Mouse (Mus musculus): Measurements from ENCODE around the gene Parp1.
A peak's percentile ranks its signal among the peaks of the same experiment; 100 is the strongest.

The Parp1 gene

DNA sequence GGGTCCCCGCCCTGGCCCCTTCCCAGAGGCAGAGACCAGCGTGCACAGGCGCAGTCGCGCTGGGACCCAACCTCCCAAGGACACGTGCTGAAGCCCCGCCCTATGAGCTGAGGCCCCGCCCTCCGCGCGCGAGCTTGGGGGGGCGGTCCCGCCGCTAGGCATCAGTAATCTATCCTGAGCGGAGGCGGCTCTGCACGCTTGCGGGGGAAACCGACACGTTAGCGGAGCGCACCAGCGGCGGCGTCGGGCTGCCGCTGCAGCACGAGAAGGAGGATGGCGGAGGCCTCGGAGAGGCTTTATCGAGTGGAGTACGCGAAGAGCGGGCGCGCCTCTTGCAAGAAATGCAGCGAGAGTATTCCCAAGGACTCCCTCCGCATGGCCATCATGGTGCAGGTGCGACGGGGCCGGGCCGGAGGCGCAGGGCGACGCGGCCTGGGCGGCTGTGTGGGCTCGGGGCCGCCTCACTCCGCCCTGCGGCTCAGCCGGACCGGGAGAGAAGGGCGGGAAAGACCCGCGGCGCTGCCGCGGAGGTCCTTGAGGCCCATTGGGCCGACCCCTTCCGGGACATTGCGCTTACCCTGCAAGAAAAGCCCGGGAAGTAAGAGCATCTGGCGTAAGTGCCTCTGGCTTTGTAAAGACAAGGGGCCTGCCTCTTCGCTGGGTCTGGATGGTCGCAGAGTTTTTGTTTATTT is at the start of gene Parp1:
Gene Parp1, plus strand, starts transcription at position 164 of the 692 bp plus-strand sequence.
- peak; percentile 66 for DNase-seq (ENCODE audit: low read depth)

DNA sequence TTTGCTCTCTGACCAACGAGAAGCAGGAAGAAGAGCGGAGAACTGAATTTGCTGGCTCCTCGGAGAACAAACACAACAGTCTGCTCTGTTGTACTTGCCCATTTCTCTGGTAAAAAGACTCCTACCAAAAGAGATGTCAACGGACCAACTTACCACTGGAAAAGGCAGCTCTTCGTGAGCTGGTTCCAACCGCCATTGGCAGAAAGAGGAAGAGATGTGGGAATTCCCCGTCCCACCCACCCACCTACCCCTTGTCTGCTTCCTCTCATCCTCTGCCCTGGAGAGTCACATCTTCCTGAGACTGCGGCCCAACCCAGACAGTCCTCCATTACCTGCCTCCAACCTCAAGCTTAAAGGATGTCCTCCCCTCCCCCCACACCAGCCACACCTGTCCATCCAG is 49.2 kb upstream of the Parp1 start:
- no peak for DNase-seq (ENCODE audit: low read depth)

DNA sequence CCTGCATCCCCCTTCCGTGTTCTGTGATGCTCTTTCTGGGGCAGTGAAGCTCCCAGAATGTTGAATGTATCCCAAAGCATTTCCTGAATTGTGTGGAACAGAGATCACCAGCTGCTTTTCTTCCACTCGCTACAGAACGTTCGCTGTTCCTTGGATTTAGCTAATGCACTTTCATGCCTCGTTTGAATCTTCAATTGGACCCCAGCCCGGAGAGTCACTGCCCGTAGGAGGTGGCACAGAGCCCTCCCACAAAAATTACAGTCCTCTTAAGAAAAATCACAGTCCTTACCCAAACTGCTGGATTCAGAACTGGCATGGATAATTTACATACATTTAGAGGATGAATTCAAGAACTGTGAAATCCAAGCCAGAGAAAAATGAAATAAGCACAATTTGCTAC is 48.5 kb upstream of the Parp1 start:
- DNase-seq (ENCODE audit: low read depth) = no peak

DNA sequence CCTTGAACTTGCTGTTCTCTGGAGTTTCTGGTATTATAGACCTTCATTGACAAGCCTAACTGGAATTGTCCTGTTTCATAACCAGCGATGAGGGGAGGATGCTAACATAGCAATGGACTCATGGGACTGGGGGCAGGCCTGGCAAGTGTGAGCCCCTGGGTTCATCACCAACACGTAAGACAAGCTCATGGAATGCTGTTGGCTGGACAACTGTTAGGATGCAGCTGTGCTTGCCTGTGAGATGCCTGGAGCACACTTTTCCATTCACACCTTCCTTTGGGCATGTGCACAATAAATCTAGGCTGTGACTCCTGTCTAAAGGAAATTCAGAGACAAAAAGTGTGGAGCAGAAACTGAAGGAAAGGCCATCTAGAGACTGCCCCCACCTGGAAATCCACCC is 45.4 kb upstream of the Parp1 start:
- no peak for DNase-seq (ENCODE audit: low read depth)

DNA sequence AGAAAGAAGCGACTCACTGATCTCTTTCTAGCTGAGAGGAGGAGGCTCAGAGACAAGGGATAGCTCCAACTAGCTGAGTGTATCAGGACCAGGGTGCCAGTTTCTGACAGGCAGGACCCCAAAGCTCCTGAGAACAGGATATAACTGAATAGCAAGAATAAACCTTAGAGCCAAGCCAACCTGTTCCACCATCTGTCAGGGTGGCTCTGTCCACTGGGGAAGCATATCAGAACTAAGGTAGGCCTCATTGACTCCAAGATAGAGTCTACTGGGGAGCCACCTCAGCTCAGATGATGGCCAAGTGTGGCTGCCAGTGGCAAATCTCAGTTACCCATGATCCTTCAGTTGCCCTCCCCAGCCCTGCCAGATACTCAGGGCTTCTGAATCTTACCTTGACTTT is 43.4 kb upstream of the Parp1 start:
- no peak for DNase-seq (ENCODE audit: low read depth)

DNA sequence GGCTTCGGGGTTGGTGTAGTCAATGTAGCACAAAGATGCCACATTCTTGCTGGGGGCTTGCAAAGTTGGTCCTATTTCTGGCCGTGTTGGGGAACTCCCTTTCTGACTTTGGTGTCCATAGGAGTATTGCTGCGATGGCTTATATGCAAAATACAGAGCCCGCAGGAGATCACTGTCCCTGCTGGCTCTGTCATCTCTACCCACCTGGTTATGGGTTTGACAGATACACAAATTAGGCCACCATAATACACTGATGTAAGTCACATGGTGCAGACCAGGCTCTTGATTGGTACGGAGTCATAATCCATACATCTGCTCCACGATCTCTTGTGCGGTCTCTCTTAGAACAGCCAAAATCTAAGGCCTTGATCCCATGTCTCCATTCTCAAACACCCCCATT is 38.9 kb upstream of the Parp1 start:
- no peak for DNase-seq (ENCODE audit: low read depth)

DNA sequence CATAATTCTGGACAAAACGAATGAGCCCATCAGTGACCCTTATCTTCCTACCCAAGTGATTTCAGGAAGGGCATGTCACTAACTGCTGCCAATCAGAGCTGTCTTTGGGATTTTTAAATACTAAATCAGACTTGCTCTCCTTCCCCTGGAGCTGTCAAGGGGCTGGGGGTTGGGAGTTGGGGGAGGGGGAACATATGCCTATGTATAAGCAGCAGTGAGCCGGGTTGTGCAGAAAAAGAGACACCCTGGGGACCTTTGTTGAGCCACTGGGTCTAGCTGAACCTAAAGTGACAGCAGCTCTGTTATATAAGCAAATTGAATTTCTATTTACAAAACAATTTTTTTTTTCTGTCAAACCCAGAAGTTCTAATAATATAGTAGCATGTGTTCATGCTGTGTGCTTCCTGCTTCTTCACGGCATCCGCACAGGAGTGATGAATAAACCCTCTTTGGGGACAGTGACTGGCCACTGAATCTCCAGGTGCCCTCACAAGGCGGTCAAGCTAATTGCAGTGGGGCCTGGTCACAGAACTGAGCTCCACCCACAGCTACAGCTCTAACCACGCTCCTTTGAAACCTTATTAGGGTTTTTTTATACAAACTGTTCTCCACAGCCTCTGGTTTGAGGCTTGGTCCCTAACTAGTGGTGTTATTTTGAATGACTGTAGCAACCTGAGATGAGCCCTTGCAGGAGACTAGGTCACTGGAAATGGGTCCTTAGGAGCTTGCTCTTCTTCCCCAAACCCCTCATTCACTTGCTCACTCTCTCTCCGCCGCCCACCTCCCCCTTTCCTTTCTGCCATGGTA is 38.1 kb upstream of the Parp1 start:
- DNase-seq (ENCODE audit: low read depth) = no peak

DNA sequence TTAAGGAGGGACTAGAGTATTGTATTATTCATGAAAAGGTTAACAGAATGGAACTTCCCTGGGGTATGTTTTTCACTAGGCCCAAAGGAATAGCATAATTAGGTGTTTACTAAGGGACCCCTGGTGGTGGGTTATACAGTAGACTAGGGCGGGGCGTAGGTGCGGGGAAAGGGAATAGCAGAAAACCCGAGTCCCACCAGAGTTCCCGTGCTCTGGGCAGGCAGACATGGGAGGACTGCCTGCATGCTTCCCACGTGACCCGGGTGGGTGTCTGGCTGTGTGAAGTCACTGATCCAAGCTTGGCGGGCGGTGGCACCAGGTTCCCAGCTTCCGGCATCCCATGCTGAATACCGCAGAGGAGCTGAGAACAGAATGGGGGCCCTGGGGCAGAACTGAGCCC is 36.1 kb upstream of the Parp1 start:
- DNase-seq (ENCODE audit: low read depth) = no peak

DNA sequence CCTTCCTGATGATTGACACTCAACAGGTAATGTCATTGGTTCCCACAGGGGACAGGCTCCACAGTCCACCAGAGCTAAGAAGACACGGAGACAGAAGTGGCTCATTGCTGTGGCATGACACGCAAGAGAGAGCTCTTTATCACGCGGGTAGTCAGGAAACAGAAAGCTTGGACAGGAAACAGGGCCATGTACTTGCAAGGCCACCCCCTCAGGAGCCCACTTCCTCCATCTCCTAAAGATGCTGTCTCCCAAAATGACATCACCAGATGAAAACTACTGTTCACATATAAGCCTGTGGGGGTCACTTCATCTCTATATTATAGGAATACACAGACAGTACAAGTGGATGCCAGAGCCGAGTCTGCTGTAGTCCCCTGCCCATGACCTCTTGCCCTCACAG is 32.0 kb upstream of the Parp1 start:
- no peak for DNase-seq (ENCODE audit: low read depth)

DNA sequence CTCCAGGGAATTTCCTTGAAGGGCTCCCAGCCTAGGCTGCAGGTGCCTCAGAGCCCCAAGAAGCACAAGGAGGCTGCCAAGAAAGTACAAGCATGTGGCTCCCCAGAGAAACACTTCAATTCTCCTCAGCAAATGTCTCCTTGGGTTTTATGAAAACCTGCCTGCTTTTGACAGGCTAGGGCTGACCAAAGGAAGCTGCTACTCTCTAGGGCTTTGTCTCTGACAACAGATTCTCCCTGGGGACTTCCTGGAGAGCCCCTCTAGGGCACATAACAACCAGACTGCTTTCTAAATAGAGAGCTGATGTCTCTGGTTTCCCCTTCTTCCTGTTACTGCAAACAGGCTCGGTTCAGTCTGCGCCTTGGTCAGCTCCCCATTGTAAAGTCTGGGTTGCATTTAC is 27.5 kb upstream of the Parp1 start:
- DNase-seq (ENCODE audit: low read depth) = no peak

DNA sequence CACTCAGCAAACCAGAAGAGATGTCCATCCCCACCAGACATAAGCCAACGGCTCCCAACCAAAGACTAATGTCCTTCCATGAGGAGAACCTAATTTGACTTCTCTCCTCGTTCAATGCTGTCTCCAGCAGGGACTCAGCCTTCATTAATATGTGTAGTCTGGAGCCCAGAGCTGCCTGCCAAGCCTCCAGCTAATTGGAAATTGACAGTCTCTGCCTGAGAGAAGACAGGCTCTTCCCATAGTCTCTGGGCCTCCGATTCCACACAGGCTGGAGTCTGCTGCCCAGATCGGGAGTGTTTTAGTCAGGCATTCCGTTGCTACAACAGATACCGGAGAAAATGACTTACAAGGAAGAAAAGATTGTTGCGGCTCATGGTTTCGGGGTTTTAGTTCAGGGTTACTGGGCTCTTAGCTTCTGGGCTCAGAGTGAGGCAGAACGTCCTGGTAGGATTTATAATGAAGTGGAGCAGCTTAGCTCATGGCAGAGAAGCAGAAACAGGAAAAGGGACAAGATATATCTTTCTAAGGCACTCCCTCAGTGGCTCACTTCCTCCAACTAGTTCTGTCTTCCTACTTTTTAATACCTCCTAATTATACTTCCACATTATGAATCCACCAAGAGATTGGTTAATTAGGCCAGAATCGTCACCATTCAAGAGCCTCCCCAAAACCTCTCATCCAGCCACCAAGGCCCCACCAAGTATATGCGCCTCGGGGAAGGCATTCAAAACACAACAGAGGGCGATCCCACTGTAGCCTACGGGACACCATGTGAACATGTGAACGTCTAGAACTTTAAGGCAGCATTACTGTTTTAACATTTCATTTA is 26.6 kb upstream of the Parp1 start:
- DNase-seq (ENCODE audit: low read depth) = no peak

DNA sequence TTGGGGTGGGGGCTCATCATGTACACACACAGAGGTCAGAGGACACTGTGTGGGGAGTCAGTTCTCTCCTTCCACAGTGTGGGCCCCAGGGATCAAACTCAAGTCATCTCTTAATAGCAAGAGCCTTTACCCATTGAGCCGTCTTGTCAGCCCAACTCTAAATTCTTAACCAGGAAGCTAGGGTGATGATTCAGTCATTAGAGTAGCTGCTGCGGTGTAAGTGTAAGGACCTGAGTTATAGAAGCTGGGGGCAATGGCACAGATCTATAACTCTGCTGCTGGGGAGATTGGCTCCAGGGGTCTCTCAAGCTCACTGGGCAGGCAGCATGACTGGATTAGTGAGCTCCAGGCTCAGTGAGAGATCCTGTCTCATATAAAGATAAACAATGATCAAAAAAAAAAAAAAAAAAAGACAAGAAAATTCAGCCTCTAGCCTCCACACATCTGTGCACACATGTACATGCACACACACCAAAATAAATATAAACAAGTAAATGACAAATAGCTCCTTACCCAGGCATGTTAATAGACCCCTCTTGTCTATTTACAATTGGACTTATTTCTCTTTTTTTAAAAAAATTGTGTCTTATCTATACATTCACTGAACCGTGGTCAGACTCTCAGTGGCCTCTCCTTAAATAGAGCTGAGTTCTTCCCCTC is 25.9 kb upstream of the Parp1 start:
- no peak for DNase-seq (ENCODE audit: low read depth)

DNA sequence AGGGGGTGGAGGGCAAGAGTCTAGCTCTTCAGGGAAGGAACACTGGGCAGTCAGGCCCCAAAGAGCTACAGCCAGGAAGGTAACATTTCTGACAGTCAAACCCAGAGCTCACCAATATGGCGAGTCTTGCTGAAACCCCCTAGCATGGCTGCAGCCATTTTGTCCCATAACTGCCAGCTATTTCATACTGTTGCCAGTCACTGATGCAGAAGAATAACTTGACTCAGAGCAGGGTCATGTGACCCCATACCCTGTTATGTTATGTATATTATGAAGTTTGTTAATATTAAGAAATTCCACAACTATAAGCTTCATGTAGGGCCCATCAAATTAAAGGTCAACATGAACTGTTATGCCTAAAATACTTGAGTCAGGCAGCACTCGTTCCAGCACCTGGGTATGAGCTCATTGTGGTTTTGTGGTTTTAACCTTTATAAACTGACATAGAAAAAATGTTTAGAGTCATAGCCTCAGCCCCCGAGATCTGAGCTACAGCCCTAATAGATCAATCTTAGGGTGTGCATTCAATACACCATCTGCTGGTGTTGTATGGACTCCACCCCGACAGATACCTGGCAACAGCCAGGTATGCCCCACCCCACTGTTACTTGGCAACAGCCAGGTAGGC is 22.7 kb upstream of the Parp1 start:
- DNase-seq (ENCODE audit: low read depth) = peak; percentile 21

DNA sequence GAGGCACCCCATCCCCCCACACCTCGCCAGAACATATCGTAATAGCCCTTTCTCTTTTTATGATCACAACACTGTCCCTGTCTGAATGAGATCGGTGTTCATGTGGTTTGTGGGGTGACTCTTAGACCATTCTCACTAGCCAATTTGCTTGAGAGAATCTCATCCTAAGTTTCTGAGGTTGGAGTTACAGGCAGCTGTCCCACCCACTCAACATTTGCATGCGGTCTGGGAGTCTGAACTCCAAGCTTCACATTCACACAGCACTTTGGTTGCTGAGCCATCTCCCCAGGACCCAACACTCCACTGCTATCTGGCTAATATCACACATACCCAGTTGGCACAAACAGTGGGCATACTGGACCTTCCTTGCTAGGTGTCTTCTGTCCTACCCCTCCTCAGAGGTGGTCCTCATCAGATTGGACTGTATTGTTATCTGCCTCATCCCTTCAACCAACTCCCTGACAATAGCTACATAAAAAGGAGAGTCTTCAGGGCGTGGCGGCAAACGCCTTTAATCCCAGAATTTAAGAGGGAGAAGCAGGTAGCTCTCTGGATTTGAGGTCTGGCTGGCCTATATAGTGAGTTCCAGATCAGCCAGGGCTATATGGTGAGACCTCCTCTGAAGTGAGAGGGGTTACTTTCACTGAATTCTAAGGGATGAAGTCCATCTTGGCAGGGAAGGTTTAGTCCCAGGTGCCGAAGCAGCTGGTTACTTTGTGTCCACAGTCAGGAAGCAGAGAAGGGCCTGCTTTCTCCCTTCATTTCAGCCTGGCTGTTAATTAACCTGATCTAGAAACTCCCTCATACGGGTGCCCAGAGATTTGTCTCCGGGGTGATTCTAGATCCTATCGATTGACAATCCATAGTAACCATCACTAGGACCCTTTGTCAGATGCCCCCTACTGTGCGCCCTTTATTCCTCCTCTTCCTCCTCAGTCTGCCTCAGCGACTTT is 21.6 kb upstream of the Parp1 start:
- DNase-seq (ENCODE audit: low read depth) = no peak

DNA sequence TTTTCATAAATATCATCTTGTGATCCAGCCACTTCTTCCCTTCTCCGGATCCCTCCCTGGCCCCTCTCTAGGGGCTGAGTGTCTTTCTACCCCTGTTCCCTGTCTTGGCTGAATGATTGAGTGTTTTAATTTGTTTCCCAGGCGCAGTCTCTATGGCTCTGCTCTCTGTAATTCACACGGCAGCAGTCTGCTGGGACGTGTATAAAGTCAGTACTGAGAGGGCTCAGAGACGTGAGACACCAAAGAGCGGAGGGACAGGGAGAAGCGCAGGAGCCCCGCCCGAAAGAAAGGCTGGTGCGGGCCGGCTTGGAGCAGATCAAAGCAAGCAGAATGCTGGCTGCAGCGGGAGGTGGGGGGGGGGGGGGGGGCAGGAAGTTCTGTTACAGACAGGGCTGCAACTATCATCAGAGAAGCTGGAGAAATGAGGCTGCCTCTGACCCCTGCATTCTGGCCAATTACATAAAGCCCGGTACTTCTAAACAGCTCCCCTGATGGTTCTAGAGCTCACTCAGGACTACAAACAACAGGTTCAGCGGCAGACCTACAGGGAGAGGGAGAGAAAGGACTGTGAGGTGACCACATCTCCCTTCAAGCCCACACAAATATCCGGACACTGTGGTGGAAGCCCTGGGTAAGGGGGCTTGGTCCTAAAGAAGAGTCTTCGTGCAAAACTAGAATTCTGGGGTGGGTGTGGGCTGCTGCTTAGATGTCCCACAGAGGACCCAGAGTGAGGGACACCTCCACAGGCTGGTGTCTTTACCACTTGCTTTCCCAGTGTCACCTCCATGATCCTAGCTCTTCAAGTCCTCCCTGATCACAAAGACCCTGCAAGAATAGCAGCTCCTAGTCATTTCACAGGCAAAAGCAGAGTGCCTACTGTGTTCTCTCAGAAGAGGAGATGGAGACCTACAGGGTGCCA is 20.7 kb upstream of the Parp1 start:
- DNase-seq (ENCODE audit: low read depth) = no peak

DNA sequence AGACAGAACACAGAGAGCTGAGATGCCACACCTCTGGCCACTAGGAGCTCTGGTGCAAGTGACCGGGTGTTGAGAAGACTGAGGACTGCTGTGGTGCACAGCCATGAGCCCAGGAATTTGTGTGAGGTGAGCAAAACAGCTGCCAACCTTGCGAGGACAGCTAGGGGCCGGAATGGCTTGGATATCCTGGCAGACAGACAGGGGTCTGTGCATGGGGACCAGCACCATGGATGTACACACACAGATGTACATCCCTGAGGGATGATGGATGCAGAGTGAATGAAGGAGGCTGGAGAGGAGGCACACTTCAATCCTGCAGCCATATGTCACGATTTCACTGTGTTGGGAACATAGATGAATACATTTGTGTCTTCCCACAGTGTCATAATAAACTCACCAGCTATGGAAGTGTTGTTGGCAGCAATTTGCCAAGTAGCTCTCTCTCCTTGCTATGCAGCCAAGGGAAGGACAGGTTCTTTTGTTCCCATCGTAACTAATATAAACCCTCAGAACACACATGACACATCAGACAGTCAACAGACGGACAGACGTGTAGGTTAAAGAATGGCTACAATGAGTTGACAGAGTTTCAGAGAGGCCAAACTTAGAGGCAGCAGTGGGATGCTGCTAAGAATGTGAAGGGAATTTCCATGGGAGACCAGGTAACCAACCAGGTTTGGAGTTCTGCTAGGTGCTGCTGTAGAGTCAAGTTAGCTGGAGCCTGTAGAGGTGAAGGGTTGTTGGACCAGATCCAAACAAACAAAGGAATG is 19.0 kb upstream of the Parp1 start:
- DNase-seq (ENCODE audit: low read depth) = no peak

DNA sequence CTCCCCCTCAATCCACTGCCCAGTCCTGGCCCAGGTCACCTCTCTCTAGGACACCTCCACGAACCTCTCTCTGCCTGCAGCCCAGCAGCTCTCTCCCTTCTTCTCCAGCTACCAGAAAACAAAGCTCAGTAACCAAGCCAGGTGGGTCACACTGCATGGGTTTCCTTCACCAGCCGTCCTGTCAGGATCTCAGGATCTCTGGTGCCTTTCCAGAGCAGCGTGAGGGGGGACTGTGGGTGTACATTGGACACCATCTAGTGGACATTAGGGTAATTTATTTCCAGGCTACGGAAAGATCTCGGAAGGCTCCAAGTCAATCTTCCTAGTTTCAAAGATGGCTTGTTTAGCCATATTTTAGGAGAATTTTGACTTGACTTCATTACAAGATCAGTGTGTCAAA is 18.0 kb upstream of the Parp1 start:
- DNase-seq (ENCODE audit: low read depth) = peak; percentile 26

DNA sequence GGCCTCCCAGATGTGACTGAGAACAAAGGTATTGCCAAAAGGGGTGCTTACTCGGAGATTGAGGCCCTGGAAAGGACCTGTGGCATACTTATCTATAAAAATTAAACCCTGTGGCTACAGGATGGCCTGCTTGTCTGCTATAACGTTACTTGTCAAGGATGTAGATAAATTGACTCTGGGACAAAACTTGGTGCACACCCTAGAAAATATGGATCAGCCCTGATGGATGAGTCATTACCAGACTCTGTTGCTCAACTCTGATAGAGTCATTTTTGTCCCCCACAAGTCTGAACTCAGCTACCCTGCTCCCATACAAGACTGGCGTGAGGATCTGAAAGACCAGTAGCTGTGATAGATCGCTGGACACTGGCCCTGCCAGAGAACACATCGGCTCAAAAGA is 11.8 kb upstream of the Parp1 start:
- no peak for DNase-seq (ENCODE audit: low read depth)

DNA sequence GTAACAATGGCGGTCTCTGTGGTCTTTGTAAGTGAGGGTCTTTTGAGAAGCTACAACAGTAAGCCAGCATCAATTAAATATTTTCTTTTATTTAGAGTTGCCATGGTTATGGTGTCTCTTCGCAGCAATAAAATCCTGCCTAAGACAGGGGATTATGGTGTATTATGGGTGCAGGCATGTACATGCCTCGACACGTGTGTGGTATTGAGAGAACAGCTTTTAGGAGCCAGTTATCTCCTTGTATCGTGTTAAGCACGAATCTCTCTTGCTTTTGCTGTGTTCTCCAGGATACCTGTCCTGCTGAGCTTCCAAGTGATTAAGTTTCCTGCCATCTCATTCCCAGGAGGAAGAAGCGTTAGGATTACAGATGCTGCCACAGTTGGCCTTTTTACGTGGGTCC is 9.3 kb upstream of the Parp1 start:
- no peak for DNase-seq (ENCODE audit: low read depth)
